Comparison of ENCODE assay signal across 1 mouse cellular context in the genomic region with DNA sequence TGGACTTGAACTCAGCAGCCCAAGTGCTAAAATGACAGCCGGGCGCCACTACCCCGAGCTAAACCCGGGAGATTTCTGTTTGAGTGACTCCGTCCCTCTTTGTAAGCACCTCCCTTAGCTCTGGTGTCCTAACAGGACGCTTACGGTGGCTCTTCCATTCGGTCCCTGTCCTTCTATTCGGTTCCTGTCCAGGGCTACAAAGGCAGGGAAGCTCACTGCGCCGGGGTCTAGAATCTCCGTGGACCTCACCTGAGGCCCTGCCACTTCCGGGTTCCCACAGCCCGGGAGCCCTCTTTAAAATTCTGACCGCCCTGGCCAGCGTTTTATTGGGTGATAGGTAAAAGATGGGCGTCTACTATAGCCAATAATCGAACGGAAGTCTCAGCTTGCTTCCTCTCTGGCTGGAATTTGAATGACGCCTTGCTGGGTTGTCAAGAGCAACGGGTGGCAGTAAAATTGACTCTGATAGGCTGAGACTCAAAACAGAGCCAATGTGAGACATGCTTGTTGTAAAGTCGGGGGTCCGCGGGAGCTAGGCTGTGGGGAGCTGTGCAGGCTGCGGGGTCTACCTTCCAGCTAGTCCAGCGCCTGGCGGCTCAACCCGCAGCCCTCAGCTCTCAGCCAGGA.
TF ChIP-seq lines count a peak whose summit lies in the region.

A gene (minus strand): TSS at position 295 of the 627 bp plus-strand sequence.
A gene (plus strand): TSS at position 494 of the 627 bp plus-strand sequence.

TF ChIP-seq in MEL, 35 proteins besides CTCF, POLR2A, EP300 and RAD21 (continued from another document):
- TF ChIP-seq MYB (IDR thresholded peaks at IDR 0.05; ENCODE audit: low read depth, low read length), result no peak
- no peak; the same call in 1 of the 2 replicates for TF ChIP-seq POLR2AphosphoS2 (IDR thresholded peaks at IDR 0.05; ENCODE audit: low read length)
- no peak for TF ChIP-seq MEF2A (IDR thresholded peaks at IDR 0.05; ENCODE audit: extremely low read depth, insufficient replicate concordance, low read depth, low read length, poor library complexity, severe bottlenecking)
- no peak for TF ChIP-seq ZNF384 (IDR thresholded peaks at IDR 0.05; ENCODE audit: low read depth, low read length)
- TF ChIP-seq NRF1 (IDR thresholded peaks at IDR 0.05; ENCODE audit: insufficient read depth, low read depth, low read length, poor library complexity, severe bottlenecking), result peak; percentile 43; the same call in 1 of the 2 replicates
- TF ChIP-seq CHD1 (IDR thresholded peaks at IDR 0.05; ENCODE audit: low read depth, low read length), result no peak
- no peak for TF ChIP-seq ZKSCAN1 (IDR thresholded peaks at IDR 0.05; ENCODE audit: low read depth, low read length)
- no peak for TF ChIP-seq BHLHE40 (IDR thresholded peaks at IDR 0.05; ENCODE audit: borderline replicate concordance, low read depth, low read length)
- TF ChIP-seq MYC (IDR thresholded peaks at IDR 0.05; ENCODE audit: low read depth, low read length), result no peak
- TF ChIP-seq CHD2 (IDR thresholded peaks at IDR 0.05; ENCODE audit: low read length), result peak; percentile 79
- TF ChIP-seq MAZ (IDR thresholded peaks at IDR 0.05; ENCODE audit: low read depth, low read length), result 0 out of 2 replicates have a peak, but pooled peaks have one; percentile 47
- TF ChIP-seq TBP (IDR thresholded peaks at IDR 0.05; ENCODE audit: low read depth, low read length), result peak; percentile 69
- TF ChIP-seq ELF1 (IDR thresholded peaks at IDR 0.05; ENCODE audit: low read depth, low read length), result peak; percentile 100
- no peak for TF ChIP-seq ZC3H11A (IDR thresholded peaks at IDR 0.05; ENCODE audit: low read depth, low read length)
- peak; percentile 87 for TF ChIP-seq HCFC1 (IDR thresholded peaks at IDR 0.05; ENCODE audit: low read depth, low read length)
- no peak for TF ChIP-seq GABPA (IDR thresholded peaks at IDR 0.05; ENCODE audit: low read depth, low read length)
- no peak for TF ChIP-seq UBTF (IDR thresholded peaks at IDR 0.05; ENCODE audit: borderline replicate concordance, insufficient read depth, low read depth, low read length)
- no peak for TF ChIP-seq MAFK (IDR thresholded peaks at IDR 0.05; ENCODE audit: borderline replicate concordance, low read depth, low read length)
